Mouse (Mus musculus) B cell, adult 67 days (primary cell): ENCODE measurements around the gene Atf7ip2. TPM values are rescaled to one million over a fixed set of nuclear protein-coding genes. Genes with fewer than 3 reads are reported as not detected.

Experiments used
- total RNA-seq, 2 experiments: library from RNA; stranded (reverse); gene quantifications; 4 replicates each; pipeline ENCODE4 v1.2.4; 2023

Gene Atf7ip2
- not detected for total RNA-seq

DNA sequence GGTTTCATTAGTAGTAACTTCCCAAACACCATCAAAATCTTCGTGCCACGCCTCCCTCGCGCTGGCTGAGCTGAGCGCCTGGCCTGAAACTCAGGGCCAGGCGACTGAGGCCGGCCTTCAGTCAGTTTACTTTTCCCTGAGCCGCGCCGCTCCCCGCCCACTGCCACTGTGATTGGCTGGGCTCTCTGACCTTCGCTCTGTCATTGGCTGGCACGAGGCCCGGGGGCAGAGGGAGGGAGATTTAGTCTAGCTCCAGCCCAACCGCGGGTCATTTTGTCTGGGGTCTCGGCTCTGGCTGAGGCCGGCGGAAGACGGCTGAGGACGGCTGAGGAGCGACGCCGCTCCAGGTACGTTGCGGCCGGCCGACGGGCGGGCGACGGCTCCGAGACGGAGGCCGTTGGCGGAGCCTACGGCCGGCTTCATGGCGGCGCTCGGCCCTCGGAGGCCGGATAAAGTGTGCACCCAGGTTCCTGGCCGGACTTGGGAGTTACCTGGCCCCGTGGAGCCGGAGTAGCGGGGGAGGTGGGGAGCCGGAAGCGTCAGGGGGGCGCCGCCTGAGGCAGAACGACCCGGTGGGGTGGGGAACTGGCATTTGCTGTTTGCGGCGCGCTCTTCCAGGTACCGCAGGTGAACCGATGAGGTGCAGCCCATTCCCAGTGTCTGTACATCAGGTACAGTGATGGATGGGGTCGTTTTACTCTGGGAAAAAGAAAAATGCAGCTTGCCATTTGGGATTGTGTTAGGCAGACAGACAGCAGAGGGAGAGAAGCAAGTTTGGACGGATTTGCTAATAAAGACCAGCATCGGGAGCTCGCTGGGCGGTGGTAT, at the start of gene Atf7ip2:
Gene Atf7ip2 (plus strand): TSS at position 34 of the 828 bp plus-strand sequence.

DNA sequence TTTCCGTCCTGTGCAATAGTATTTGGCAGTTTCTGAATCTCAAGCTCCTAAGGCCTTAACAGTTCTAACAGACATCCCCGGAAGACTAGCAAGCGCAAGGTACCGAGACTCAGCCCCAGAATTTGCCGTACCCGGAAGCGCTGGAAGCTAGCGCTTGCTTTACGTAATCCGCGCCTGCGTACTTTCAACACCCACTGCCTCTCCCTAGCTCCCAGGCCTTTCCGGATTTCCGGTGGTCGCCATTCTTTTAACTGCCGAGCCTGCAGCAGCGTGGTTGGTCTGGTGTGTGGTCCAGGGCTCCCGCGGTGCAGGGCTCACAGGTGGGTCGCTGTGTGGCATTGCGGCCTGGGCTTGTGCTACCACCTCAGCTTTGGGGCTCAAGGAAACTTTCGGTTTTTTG, 22.5 kb upstream of the Atf7ip2 start, which contains the start of gene Rpl39l:
Gene Rpl39l (plus strand): TSS at position 222 of the 400 bp plus-strand sequence.

Other genes with a start within 250 kb of the Atf7ip2 start
- not detected for gene Grin2a, start 197.2 kb upstream of the Atf7ip2 start, total RNA-seq
- gene Rpl39l, start 22.5 kb upstream of the Atf7ip2 start, total RNA-seq: not detected
- under 1 TPM in 1 of 2 experiments, not detected in 1; 0.12 TPM for gene Emp2, start 121.3 kb downstream of the Atf7ip2 start, total RNA-seq
- gene Tekt5, start 202.8 kb downstream of the Atf7ip2 start, total RNA-seq: not detected
- gene Nubp1, start 219.2 kb downstream of the Atf7ip2 start, total RNA-seq: 10 to 100 TPM; 60.5 to 75.0 TPM